Mouse (Mus musculus): ENCODE measurements around the gene Opcml.

DNA sequence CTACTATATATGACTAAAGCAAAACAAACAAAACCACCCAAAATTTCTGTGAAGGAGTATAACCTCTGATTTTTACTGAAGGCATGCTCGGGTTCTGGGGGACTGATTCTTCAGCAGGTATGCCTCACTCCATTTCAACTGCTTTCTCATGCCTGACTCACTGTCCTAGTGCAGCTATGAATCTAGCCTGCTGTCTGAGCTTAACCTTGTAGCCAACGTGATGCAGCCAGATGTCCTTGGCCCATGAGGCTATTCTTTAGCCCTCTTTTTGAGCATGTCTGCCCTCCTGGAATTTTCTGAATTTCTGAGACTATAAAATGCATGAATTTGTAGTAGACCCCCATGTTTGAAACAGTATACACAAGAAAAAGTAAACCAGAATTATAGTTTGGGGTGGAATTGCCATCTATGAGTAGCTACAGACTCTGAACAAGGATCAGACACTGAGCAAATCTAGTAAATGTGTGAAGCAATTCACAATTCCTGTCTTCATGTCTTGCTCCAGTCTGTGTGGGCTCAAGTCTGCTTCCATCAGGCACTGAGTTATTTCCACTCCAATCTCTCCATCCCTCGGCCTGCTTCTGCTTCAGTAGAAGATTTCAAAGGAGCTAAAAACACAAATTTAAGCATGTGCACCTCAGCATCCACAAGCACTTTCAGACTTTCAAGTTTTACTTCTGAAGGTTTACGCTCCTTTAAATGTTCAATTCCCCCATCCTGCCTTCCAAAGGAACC lies 528.6 kb downstream of the Opcml start:
- no peak for TF ChIP-seq CTCF (IDR thresholded peaks at IDR 0.05; ENCODE audit: low read depth, low read length)
- TF ChIP-seq POLR2A (IDR thresholded peaks at IDR 0.05; ENCODE audit: insufficient read depth, low read length): no peak

Measured in ES-Bruce4 (cell line).